Mouse (Mus musculus): Measurements from ENCODE around the gene Oxct1. TPM values are rescaled to one million over a fixed set of nuclear protein-coding genes. Genes with fewer than 3 reads are reported as not detected.
A peak's percentile ranks its signal among the peaks of the same experiment; 100 is the strongest.

The Oxct1 gene
- 232 and 251 TPM in 2 replicates for polyA plus RNA-seq (2015; fragmentation: Nextera tagmentation; extraction: Ambion mirVana)

DNA sequence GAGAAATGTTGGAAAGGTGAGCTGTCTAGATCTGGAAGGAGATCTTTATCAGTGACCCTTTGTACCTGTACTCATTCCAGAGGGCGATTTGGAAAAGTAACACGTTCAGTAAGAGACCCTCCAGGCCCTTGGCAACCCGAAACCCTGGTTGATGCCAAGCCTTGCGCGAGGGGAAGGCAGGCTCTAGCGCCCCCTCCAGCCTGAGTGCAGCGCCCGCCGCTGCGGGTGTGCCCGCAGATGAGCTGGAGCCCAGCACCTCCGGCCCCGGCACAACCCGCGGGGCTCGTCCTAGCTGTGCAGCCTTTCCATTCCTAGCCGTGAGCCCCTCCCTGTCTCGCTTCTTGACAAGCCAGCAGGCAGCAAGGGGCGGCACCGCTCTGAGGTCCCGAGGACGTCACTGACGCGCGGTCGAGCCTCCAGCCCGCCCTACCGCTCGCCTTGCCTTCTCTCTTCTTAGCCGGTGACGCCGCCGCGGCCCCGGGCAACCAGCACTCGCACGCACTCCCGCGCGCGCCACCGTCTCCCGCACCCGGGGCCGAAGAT is at the start of gene Oxct1:
Gene Oxct1, plus strand, starts transcription at position 153 of the 543 bp plus-strand sequence.
- H3K4me2 ChIP-seq (ENCODE audit: low read depth, low read length): peak within 1 kb of the TSS; percentile 53
- peak; percentile 96 for ATAC-seq (ENCODE audit: insufficient read depth, low FRiP score)
- under 1% methylated on average over 45 of the region's 45 CpGs for WGBS

DNA sequence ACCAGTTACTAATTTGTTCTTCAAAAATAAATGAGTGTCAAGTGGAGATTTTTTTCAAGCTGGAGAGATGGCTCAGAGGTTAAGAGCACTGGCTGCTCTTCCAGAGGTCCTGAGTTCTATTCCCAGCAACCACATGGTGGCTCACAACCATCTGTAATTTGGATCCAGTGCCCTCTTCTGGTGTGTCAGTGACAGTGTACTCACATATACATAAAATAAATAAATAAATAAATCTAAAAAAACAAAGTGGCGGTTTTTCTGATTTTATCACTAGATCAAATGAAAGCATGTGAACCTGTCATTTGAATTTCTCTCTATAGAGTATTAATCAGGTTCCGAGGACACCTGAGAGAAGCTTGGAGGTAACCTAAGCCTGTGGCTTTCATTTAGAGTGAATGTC is 47.9 kb upstream of the Oxct1 start:
- no peak overlapping the region for H3K4me3 ChIP-seq (replicated peaks; ENCODE audit: low read length)
- WGBS: 90% methylated on average over 2 of the region's 2 CpGs
- peak overlapping the region; percentile 81; the same call in 1 of the 2 replicates for H3K4me2 ChIP-seq (ENCODE audit: low read depth, low read length)

More for the DNA sequence above, at the start of gene Oxct1:
- Histone ChIP-seq H3K27me3 (ENCODE audit: control insufficient read depth, insufficient read depth, low read length) (no peaks in the 10 kb centered on the region), H3K27ac (ENCODE audit: low read length) (peak within 1 kb of the TSS; percentile 98), H3K9ac (ENCODE audit: low read length) (peak within 1 kb of the TSS; percentile 92), H3K4me1 (ENCODE audit: control insufficient read depth, insufficient read depth, low read length) (peaks cover 7% of the 10 kb centered on the region; the same call in 1 of the 2 replicates), H3K4me3 (replicated peaks; ENCODE audit: low read length) (peak within 1 kb of the TSS; percentile 95), H3K9me3 (replicated peaks; ENCODE audit: control insufficient read depth, low read length) (no peaks in the 10 kb centered on the region), H3K36me3 (ENCODE audit: control insufficient read depth, insufficient read depth, low read length) (no peaks in the 10 kb centered on the region)

DNA sequence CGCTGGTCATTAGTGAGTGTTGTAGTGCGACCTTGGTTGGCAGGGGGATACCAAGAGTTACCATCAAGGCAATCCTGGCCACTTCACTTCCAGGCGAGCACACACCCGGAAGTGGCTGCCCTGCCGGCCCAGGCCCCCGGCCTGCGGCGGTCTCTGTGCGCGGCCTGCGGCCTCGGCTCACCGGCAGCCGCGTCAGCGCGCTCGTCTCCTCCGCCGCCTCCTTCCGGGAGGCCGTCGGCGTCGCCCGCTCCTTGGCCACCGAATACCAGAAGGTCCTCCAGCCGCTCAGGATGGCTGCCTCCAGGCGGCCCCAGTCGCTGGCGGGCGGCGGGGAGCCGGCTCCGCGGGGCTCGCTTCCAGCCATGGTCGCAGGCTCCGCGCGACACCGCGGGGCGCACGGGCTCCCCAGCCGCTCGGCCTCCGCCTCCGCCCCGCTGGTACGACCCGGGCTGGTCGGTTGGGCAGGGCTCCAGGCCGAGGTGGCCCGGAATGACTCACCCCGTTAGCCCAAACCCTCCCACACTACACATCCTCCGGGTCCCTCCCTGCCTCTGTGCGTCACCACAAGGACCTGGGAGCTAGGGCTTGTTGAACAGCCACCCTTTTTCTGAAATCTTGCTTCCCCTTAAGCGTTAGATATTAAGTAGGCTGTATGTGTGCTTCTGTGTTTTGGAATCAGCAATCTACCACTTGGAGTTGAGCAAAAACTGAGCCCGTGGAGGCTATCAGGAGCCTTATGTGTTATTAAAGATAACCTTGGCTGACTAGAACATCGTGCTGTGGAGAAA is 46.9 kb upstream of the Oxct1 start, which contains the start of gene Fbxo4:
Gene Fbxo4, minus strand, starts transcription at position 513 of the 788 bp plus-strand sequence.
- H3K9me3 ChIP-seq (replicated peaks; ENCODE audit: control insufficient read depth, low read length): no peaks in the 10 kb centered on the region
- ATAC-seq (ENCODE audit: insufficient read depth, low FRiP score): peak; percentile 97
- no peaks in the 10 kb centered on the region; the same call in 1 of the 2 replicates for H3K36me3 ChIP-seq (ENCODE audit: control insufficient read depth, insufficient read depth, low read length)
- no peaks in the 10 kb centered on the region for H3K27me3 ChIP-seq (ENCODE audit: control insufficient read depth, insufficient read depth, low read length)
- H3K27ac ChIP-seq (ENCODE audit: low read length): peak within 1 kb of the TSS; percentile 98
- under 1% methylated on average over 61 of the region's 61 CpGs for WGBS
- H3K4me3 ChIP-seq (replicated peaks; ENCODE audit: low read length): peak within 1 kb of the TSS; percentile 71
- H3K4me1 ChIP-seq (ENCODE audit: control insufficient read depth, insufficient read depth, low read length): 0 out of 2 replicates have a peak, but pooled peaks cover 5% of the 10 kb centered on the region
- H3K9ac ChIP-seq (ENCODE audit: low read length): peak within 1 kb of the TSS; percentile 97
- peak within 1 kb of the TSS; percentile 81 for H3K4me2 ChIP-seq (ENCODE audit: low read depth, low read length)

More for the DNA sequence above, 47.9 kb upstream of the Oxct1 start:
- no peaks in the 10 kb centered on the region for H3K9me3 ChIP-seq (replicated peaks; ENCODE audit: control insufficient read depth, low read length)
- no peak overlapping the region for H3K9ac ChIP-seq (ENCODE audit: low read length)
- H3K36me3 ChIP-seq (ENCODE audit: control insufficient read depth, insufficient read depth, low read length): no peaks in the 10 kb centered on the region; the same call in 1 of the 2 replicates
- no peak overlapping the region for H3K27ac ChIP-seq (ENCODE audit: low read length)
- no peak for ATAC-seq (ENCODE audit: insufficient read depth, low FRiP score)
- H3K27me3 ChIP-seq (ENCODE audit: control insufficient read depth, insufficient read depth, low read length): no peaks in the 10 kb centered on the region
- H3K4me1 ChIP-seq (ENCODE audit: control insufficient read depth, insufficient read depth, low read length): 0 out of 2 replicates have a peak, but pooled peaks cover 5% of the 10 kb centered on the region

DNA sequence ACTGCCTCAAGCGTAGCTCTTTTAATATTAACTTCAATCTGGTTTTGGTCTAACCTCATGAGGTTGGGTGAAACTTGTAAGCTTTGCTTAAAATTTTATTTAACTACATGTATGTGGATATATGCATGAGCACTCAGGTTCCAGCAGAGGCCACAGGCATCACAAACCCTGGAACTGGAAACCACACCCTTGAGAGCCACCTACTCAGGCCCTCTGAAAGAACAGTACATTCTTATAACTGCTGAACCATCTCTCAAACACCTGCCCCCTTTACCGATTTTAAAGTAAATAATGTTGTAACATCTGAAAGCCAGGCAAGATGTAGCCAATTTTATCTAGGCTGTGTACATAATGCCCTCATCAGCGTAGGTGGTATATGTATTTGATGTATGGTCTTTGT is 46.3 kb upstream of the Oxct1 start:
- Histone ChIP-seq H3K9me3 (replicated peaks; ENCODE audit: control insufficient read depth, low read length) (no peaks in the 10 kb centered on the region), H3K27me3 (ENCODE audit: control insufficient read depth, insufficient read depth, low read length) (no peaks in the 10 kb centered on the region), H3K4me1 (ENCODE audit: control insufficient read depth, insufficient read depth, low read length) (0 out of 2 replicates have a peak, but pooled peaks cover 5% of the 10 kb centered on the region), H3K9ac (ENCODE audit: low read length) (peak overlapping the region; percentile 97), H3K36me3 (ENCODE audit: control insufficient read depth, insufficient read depth, low read length) (0 out of 2 replicates have a peak, but pooled peaks cover 3% of the 10 kb centered on the region), H3K4me3 (replicated peaks; ENCODE audit: low read length) (peak overlapping the region; percentile 71), H3K27ac (ENCODE audit: low read length) (peak overlapping the region; percentile 98), H3K4me2 (ENCODE audit: low read depth, low read length) (peak overlapping the region; percentile 81)
- ATAC-seq (ENCODE audit: insufficient read depth, low FRiP score): no peak
- 67% methylated on average over 3 of the region's 3 CpGs for WGBS

DNA sequence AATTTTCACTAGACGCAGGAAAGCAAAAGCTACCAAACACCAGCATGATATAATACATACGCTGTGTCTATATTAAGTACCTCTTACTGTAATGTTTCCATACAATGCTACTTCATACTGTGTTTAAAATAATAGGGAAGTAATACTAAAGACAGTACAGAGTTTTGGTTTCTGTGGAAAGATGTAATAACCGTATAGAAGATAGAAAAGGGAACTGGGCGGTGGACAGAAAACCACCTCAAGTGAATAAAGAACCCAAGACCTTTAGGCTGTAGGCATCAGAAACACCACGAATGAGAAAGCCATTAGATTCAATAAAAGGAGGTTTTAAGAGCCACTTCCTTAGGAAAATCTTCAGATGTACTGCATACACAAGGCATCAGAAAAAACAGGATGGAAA is 43.5 kb upstream of the Oxct1 start:
- H3K36me3 ChIP-seq (ENCODE audit: control insufficient read depth, insufficient read depth, low read length): 0 out of 2 replicates have a peak, but pooled peaks cover 4% of the 10 kb centered on the region
- no peak for ATAC-seq (ENCODE audit: insufficient read depth, low FRiP score)
- WGBS: 86% methylated on average over 5 of the region's 5 CpGs

DNA sequence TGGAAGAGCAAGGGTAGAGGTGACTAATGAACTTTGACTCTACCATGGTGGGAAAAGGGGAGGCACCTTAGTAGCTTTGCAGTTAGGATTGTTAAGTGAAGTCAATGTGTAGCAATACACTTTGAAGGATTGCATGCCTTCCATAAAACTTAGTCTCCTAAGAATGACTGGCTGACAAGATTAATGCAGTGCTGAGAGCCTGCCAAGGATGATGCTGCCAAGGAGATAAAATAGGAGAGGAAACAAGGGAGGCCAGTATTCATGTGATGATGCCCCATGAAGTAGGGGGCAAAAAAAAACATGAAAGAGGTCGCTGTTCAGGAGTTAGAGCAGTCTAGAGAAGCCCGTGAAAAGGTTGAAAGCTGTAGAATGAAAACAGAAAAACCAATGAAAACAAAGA is 41.3 kb upstream of the Oxct1 start:
- no peak overlapping the region for H3K27ac ChIP-seq (ENCODE audit: low read length)
- WGBS: 86% methylated on average over 2 of the region's 2 CpGs
- ATAC-seq (ENCODE audit: insufficient read depth, low FRiP score): no peak

More for the DNA sequence above, 43.5 kb upstream of the Oxct1 start:
- H3K27me3 ChIP-seq (ENCODE audit: control insufficient read depth, insufficient read depth, low read length): no peaks in the 10 kb centered on the region
- H3K9me3 ChIP-seq (replicated peaks; ENCODE audit: control insufficient read depth, low read length): no peaks in the 10 kb centered on the region
- H3K4me1 ChIP-seq (ENCODE audit: control insufficient read depth, insufficient read depth, low read length): 0 out of 2 replicates have a peak, but pooled peaks cover 5% of the 10 kb centered on the region
- H3K27ac ChIP-seq (ENCODE audit: low read length): no peak overlapping the region
- no peak overlapping the region for H3K4me3 ChIP-seq (replicated peaks; ENCODE audit: low read length)
- H3K9ac ChIP-seq (ENCODE audit: low read length): no peak overlapping the region
- H3K4me2 ChIP-seq (ENCODE audit: low read depth, low read length): no peak overlapping the region

DNA sequence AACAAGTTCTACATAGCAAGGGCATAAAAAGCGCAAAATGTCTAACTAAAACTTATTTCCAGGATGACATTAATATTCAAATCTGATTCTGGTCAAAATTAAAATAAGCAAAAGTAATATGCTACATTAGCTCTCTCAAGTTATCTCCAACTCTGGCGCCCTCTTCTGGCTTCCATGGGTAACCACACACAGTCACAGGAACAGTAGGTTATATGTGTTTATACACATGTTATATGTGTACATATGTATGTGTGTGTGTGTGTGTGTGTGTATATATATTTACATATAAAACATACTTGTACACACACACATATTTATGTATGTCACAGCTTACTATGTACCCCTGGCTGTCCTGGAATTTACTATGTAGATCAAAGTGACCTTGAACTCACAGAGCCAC is 38.2 kb upstream of the Oxct1 start:
- no peak overlapping the region for H3K4me2 ChIP-seq (ENCODE audit: low read depth, low read length)
- no peaks in the 10 kb centered on the region for H3K4me1 ChIP-seq (ENCODE audit: control insufficient read depth, insufficient read depth, low read length)
- no peaks in the 10 kb centered on the region for H3K27me3 ChIP-seq (ENCODE audit: control insufficient read depth, insufficient read depth, low read length)
- ATAC-seq (ENCODE audit: insufficient read depth, low FRiP score): no peak
- no peak overlapping the region for H3K9ac ChIP-seq (ENCODE audit: low read length)
- no peak overlapping the region for H3K4me3 ChIP-seq (replicated peaks; ENCODE audit: low read length)
- 67% methylated on average over 2 of the region's 2 CpGs for WGBS
- H3K36me3 ChIP-seq (ENCODE audit: control insufficient read depth, insufficient read depth, low read length): peaks cover 17% of the 10 kb centered on the region
- no peak overlapping the region for H3K27ac ChIP-seq (ENCODE audit: low read length)
- H3K9me3 ChIP-seq (replicated peaks; ENCODE audit: control insufficient read depth, low read length): no peaks in the 10 kb centered on the region

More for the DNA sequence above, 41.3 kb upstream of the Oxct1 start:
- Histone ChIP-seq H3K27me3 (ENCODE audit: control insufficient read depth, insufficient read depth, low read length) (no peaks in the 10 kb centered on the region), H3K36me3 (ENCODE audit: control insufficient read depth, insufficient read depth, low read length) (0 out of 2 replicates have a peak, but pooled peaks cover 4% of the 10 kb centered on the region), H3K4me3 (replicated peaks; ENCODE audit: low read length) (no peak overlapping the region), H3K4me2 (ENCODE audit: low read depth, low read length) (no peak overlapping the region), H3K9me3 (replicated peaks; ENCODE audit: control insufficient read depth, low read length) (no peaks in the 10 kb centered on the region), H3K9ac (ENCODE audit: low read length) (no peak overlapping the region), H3K4me1 (ENCODE audit: control insufficient read depth, insufficient read depth, low read length) (0 out of 2 replicates have a peak, but pooled peaks cover 3% of the 10 kb centered on the region)

DNA sequence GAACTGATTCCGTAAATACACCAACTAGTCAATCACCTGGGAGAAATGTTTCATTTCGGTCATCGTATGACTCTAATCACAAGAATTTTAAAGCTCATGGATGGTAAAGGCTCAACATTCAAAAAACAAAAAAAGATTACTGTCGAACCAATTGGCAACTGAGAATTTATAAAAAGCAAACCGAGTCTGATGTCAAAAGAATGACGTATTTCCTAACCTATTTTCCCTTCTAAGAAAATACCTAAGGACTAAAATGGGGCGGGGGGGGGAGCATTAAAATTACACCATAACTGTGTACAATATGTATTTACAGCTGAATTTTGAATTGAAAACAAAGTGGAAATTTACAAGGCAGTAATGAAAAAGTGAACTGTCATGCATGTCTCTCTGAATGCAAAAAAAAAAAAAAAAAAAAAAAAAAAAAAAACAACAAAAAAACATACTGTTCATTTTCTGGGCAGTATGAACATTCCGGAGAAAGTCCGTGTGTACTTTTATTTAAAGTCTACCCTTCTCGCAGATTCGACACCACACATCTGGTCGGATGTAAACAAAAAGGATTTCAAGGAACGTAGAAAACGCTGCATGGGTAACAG is 31.2 kb upstream of the Oxct1 start:
- Histone ChIP-seq H3K4me1 (ENCODE audit: control insufficient read depth, insufficient read depth, low read length) (peaks cover 8% of the 10 kb centered on the region; the same call in 1 of the 2 replicates), H3K9me3 (replicated peaks; ENCODE audit: control insufficient read depth, low read length) (no peaks in the 10 kb centered on the region), H3K4me3 (replicated peaks; ENCODE audit: low read length) (peak overlapping the region; percentile 91), H3K9ac (ENCODE audit: low read length) (peak overlapping the region; percentile 89), H3K36me3 (ENCODE audit: control insufficient read depth, insufficient read depth, low read length) (peaks cover 13% of the 10 kb centered on the region), H3K4me2 (ENCODE audit: low read depth, low read length) (peak overlapping the region; percentile 57), H3K27me3 (ENCODE audit: control insufficient read depth, insufficient read depth, low read length) (no peaks in the 10 kb centered on the region), H3K27ac (ENCODE audit: low read length) (peak overlapping the region; percentile 97)
- 21% methylated on average over 14 of the region's 14 CpGs for WGBS
- no peak for ATAC-seq (ENCODE audit: insufficient read depth, low FRiP score)
